Mouse (Mus musculus) bone marrow macrophage, adult 2 months (primary cell): ENCODE data around the gene Trim8. TPM values are rescaled to one million over a fixed set of nuclear protein-coding genes. Genes with fewer than 3 reads are reported as not detected.

Experiments
- H3K27ac ChIP-seq: 2 replicates; pipeline ENCODE4 v1.5.1; 2012; ENCODE audit warnings: low read depth, low read length; ENCODE audit not compliant: insufficient read depth
- H3K4me1 ChIP-seq: 2 replicates; pipeline ENCODE4 v1.6.1; 2012; ENCODE audit warnings: low read length; ENCODE audit not compliant: control insufficient read depth, insufficient read depth
- H3K4me3 ChIP-seq: 2 replicates; pipeline ENCODE4 v1.5.1; 2012; ENCODE audit warnings: mild to moderate bottlenecking, low read length, moderate library complexity; ENCODE audit not compliant: insufficient read depth
- CTCF ChIP-seq: IDR thresholded peaks from 2 replicates; pipeline ENCODE4 v1.5.1; 2012; ENCODE audit warnings: low read depth, mild to moderate bottlenecking, low read length, moderate library complexity
- POLR2A ChIP-seq: IDR thresholded peaks from 2 replicates; pipeline ENCODE4 v1.6.1; 2012; ENCODE audit warnings: mild to moderate bottlenecking, low read depth, low read length, borderline replicate concordance
- polyA plus RNA-seq: library from polyadenylated mRNA; stranded (reverse); fragments of >200 nt; gene quantifications from 2 replicates; pipeline ENCODE4 v1.2.4, GENCODE M21; 2012; ENCODE audit not compliant: missing spikeins, insufficient read depth, insufficient read length

The Trim8 gene
- polyA plus RNA-seq, 1 experiment, result 69.0 TPM

GRCm38 (mm10) chr19:46490634-46491033 lies 10.9 kb upstream of the Trim8 start:
- H3K27ac ChIP-seq, result no peak overlapping the region
- H3K4me1 ChIP-seq, result peaks cover 49% of the 10 kb centered on the region

GRCm38 (mm10) chr19:46495136-46495535 lies 6.4 kb upstream of the Trim8 start:
- Histone ChIP-seq H3K27ac (no peak overlapping the region), H3K4me3 (no peak overlapping the region)
- no peak for TF ChIP-seq POLR2A
- no peak for TF ChIP-seq CTCF

More at GRCm38 (mm10) chr19:46490634-46491033, 10.9 kb upstream of the Trim8 start:
- no peak for TF ChIP-seq CTCF
- TF ChIP-seq POLR2A, result no peak
- H3K4me3 ChIP-seq, result no peak overlapping the region

GRCm38 (mm10) chr19:46497230-46497629 lies 4.3 kb upstream of the Trim8 start:
- TF ChIP-seq POLR2A (no peak), CTCF (no peak)
- peaks cover 13% of the 10 kb centered on the region for H3K4me1 ChIP-seq
- H3K27ac ChIP-seq, result no peak overlapping the region
- H3K4me3 ChIP-seq, result no peak overlapping the region

More at GRCm38 (mm10) chr19:46495136-46495535, 6.4 kb upstream of the Trim8 start:
- H3K4me1 ChIP-seq, result peaks cover 14% of the 10 kb centered on the region

GRCm38 (mm10) chr19:46499539-46499835 lies 2.0 kb upstream of the Trim8 start:
- H3K4me3 ChIP-seq, result peak overlapping the region; percentile 3; the same call in 1 of the 2 replicates
- TF ChIP-seq POLR2A, result no peak
- no peak for TF ChIP-seq CTCF

GRCm38 (mm10) chr19:46499836-46500580 lies 1.5 kb upstream of the Trim8 start:
- H3K4me1 ChIP-seq, result peaks cover 13% of the 10 kb centered on the region
- peak overlapping the region; percentile 99 for H3K27ac ChIP-seq
- no peak for TF ChIP-seq POLR2A
- TF ChIP-seq CTCF, result no peak
- peak overlapping the region; percentile 86 for H3K4me3 ChIP-seq

More at GRCm38 (mm10) chr19:46499539-46499835, 2.0 kb upstream of the Trim8 start:
- Histone ChIP-seq H3K27ac (peak overlapping the region; percentile 53), H3K4me1 (peaks cover 13% of the 10 kb centered on the region)

- Histone ChIP-seq H3K4me3 (peak overlapping the region; percentile 86), H3K27ac (peak overlapping the region; percentile 99), H3K4me1 (peaks cover 8% of the 10 kb centered on the region)
- TF ChIP-seq CTCF, result no peak
- TF ChIP-seq POLR2A, result no peak
Observed at GRCm38 (mm10) chr19:46500581-46501341, 741 bp upstream of the Trim8 start.

- H3K4me3 ChIP-seq, result peak overlapping the region; percentile 67
- TF ChIP-seq POLR2A, result no peak
- TF ChIP-seq CTCF, result no peak
- peaks cover 16% of the 10 kb centered on the region for H3K4me1 ChIP-seq
- H3K27ac ChIP-seq, result peak overlapping the region; percentile 99
Observed at GRCm38 (mm10) chr19:46502069-46502455, 560 bp downstream of the Trim8 start.

- TF ChIP-seq POLR2A (no peak), CTCF (no peak)
- peak overlapping the region; percentile 67 for H3K4me3 ChIP-seq
- peaks cover 21% of the 10 kb centered on the region for H3K4me1 ChIP-seq
- H3K27ac ChIP-seq, result peak overlapping the region; percentile 99
Observed at GRCm38 (mm10) chr19:46502471-46503166, 1.1 kb downstream of the Trim8 start.

GRCm38 (mm10) chr19:46503351-46504084 lies 2.0 kb downstream of the Trim8 start:
- peak overlapping the region; percentile 99 for H3K27ac ChIP-seq
- peak overlapping the region; percentile 67 for H3K4me3 ChIP-seq
- TF ChIP-seq CTCF, result 0 out of 2 replicates have a peak, but pooled peaks have one; percentile 35
- TF ChIP-seq POLR2A, result 0 out of 2 replicates have a peak, but pooled peaks have one; percentile 9
- H3K4me1 ChIP-seq, result peaks cover 28% of the 10 kb centered on the region
